Mouse (Mus musculus): Measurements from ENCODE around the gene Ets1. TPM values are rescaled to one million over a fixed set of nuclear protein-coding genes. Genes with fewer than 3 reads are reported as not detected.

Ets1 gene
- polyA plus RNA-seq, 1 experiment from 2014 or later, result 13.6 TPM

DNA sequence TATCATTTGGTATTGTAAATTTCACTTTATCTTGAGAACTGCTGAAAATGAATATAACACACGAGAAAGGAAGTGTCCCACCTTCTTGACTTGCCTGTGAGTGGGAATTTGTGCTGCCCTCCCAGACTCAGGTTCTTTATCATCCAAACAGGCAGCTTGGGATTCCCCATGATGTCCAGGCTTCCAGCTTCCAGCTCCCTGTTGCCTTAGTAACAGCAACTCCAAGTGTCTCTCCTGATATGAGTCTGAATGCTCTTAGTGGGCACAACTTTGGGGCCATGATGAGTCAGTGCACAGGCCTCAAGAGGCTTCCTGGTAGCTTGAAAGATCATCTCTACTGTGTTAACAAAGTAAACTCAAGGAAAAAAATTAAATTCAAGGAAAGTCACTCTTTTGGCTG, 142.8 kb downstream of the Ets1 start:
- 55% methylated on average over 1 of the region's 1 CpGs for WGBS
- no peak overlapping the region for H3K9ac ChIP-seq (ENCODE audit: low read depth, low read length)
- no peaks in the 10 kb centered on the region for H3K4me1 ChIP-seq (replicated peaks; ENCODE audit: control insufficient read depth, insufficient read depth, low read length)
- no peaks in the 10 kb centered on the region for H3K9me3 ChIP-seq (ENCODE audit: control insufficient read depth)
- no peaks in the 10 kb centered on the region for H3K27me3 ChIP-seq (replicated peaks; ENCODE audit: control insufficient read depth, insufficient read depth, low read length)
- no peaks in the 10 kb centered on the region for H3K36me3 ChIP-seq (ENCODE audit: control insufficient read depth, insufficient read depth)
- no peak overlapping the region for H3K27ac ChIP-seq (ENCODE audit: low read depth, low read length)
- ATAC-seq, result no peak
- TF ChIP-seq CTCF (IDR thresholded peaks at IDR 0.05; ENCODE audit: low read depth), result no peak
- H3K4me2 ChIP-seq (replicated peaks; ENCODE audit: low read depth), result no peak overlapping the region
- no peak overlapping the region for H3K4me3 ChIP-seq (ENCODE audit: low read depth, low read length)

DNA sequence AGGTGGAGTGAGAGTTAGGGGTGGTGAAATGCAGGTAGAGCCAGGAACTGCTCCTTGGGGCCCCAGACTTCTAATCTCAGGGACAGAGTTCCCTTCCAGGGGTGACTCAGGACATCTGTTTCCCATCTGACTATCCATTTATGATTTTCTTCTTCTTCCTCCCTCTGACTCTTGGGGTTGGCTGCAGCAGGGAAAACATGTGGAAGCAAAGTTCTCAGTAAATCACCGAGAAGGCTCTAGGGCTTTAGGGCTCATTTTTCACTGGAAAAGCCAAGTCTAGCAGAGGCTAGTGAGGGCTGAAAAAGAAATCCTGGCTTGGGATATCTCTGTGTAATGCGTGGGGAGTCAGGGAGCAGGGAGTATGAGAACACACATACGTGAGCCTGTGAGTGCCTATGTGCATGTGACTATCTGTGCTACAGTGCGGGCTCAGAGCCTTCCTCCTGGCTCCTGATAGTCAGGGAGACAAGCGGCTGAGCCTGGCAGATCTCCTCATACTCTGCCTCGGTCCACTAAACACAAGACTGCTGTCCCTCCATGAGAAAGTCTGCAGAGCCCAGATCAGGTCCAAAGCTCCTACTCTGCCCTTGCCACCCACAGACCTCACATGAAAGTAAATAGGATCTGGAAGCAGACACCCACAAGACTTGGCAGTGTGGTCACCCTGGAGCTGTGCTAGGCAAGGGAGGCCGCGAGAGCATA, 146.5 kb downstream of the Ets1 start:
- no peak for TF ChIP-seq CTCF (IDR thresholded peaks at IDR 0.05; ENCODE audit: low read depth)

DNA sequence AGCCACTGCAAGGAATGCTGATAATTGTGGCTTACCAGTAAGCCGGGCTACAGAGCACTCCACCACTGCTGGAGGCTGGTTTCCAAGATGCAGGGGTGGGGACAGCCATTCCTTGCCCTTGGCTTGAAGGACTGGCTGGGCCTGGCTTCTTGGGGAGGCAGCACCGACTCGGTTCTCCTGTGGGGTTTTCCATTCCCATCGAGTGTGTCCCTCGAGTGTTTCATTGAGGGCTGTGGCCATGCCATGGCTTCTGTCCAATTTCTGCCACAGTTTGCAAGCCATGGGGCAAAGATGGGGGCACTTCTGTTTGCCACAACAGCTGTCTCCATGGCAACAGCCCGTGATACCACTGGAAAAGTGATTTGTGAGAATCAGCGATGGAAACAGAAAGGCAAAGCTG, 151.1 kb downstream of the Ets1 start:
- Histone ChIP-seq H3K9ac (ENCODE audit: low read depth, low read length) (no peak overlapping the region), H3K9me3 (ENCODE audit: control insufficient read depth) (no peaks in the 10 kb centered on the region), H3K27me3 (replicated peaks; ENCODE audit: control insufficient read depth, insufficient read depth, low read length) (no peaks in the 10 kb centered on the region), H3K36me3 (ENCODE audit: control insufficient read depth, insufficient read depth) (no peaks in the 10 kb centered on the region), H3K27ac (ENCODE audit: low read depth, low read length) (no peak overlapping the region), H3K4me2 (replicated peaks; ENCODE audit: low read depth) (no peak overlapping the region), H3K4me3 (ENCODE audit: low read depth, low read length) (no peak overlapping the region), H3K4me1 (replicated peaks; ENCODE audit: control insufficient read depth, insufficient read depth, low read length) (no peaks in the 10 kb centered on the region)
- ATAC-seq, result no peak
- 64% methylated on average over 7 of the region's 7 CpGs for WGBS
- no peak for TF ChIP-seq CTCF (IDR thresholded peaks at IDR 0.05; ENCODE audit: low read depth)

More for the DNA sequence above, 146.5 kb downstream of the Ets1 start:
- Histone ChIP-seq H3K9ac (ENCODE audit: low read depth, low read length) (no peak overlapping the region), H3K36me3 (ENCODE audit: control insufficient read depth, insufficient read depth) (no peaks in the 10 kb centered on the region), H3K4me3 (ENCODE audit: low read depth, low read length) (no peak overlapping the region), H3K4me2 (replicated peaks; ENCODE audit: low read depth) (no peak overlapping the region), H3K27me3 (replicated peaks; ENCODE audit: control insufficient read depth, insufficient read depth, low read length) (no peaks in the 10 kb centered on the region), H3K9me3 (ENCODE audit: control insufficient read depth) (no peaks in the 10 kb centered on the region), H3K4me1 (replicated peaks; ENCODE audit: control insufficient read depth, insufficient read depth, low read length) (no peaks in the 10 kb centered on the region), H3K27ac (ENCODE audit: low read depth, low read length) (no peak overlapping the region)
- ATAC-seq, result no peak
- WGBS, result 79% methylated on average over 8 of the region's 8 CpGs

DNA sequence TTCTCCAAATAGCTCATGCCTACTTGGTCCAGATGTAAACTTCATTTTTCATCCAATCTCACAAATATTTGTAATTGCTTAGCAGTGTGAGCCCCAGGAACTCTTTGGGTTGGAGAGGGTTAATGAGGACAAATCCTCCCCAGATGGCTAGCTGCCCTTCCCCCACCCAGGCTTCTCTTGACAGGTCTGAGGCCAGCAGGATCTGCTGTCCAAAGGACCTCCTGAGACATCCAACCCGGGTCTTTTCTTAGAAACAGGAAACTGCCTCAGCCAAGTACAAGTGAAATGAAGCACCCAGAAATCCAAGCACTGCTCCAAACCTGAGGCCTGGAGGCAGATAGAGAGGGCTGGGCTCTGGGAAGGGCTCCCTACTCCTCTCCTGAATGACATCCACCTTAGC, 151.6 kb downstream of the Ets1 start:
- Histone ChIP-seq H3K9ac (ENCODE audit: low read depth, low read length) (no peak overlapping the region), H3K27ac (ENCODE audit: low read depth, low read length) (no peak overlapping the region), H3K27me3 (replicated peaks; ENCODE audit: control insufficient read depth, insufficient read depth, low read length) (no peaks in the 10 kb centered on the region), H3K4me1 (replicated peaks; ENCODE audit: control insufficient read depth, insufficient read depth, low read length) (no peaks in the 10 kb centered on the region), H3K4me3 (ENCODE audit: low read depth, low read length) (no peak overlapping the region), H3K4me2 (replicated peaks; ENCODE audit: low read depth) (no peak overlapping the region), H3K36me3 (ENCODE audit: control insufficient read depth, insufficient read depth) (no peaks in the 10 kb centered on the region), H3K9me3 (ENCODE audit: control insufficient read depth) (no peaks in the 10 kb centered on the region)
- no peak for TF ChIP-seq CTCF (IDR thresholded peaks at IDR 0.05; ENCODE audit: low read depth)
- WGBS, result 21% methylated on average over 1 of the region's 1 CpGs
- no peak for ATAC-seq

DNA sequence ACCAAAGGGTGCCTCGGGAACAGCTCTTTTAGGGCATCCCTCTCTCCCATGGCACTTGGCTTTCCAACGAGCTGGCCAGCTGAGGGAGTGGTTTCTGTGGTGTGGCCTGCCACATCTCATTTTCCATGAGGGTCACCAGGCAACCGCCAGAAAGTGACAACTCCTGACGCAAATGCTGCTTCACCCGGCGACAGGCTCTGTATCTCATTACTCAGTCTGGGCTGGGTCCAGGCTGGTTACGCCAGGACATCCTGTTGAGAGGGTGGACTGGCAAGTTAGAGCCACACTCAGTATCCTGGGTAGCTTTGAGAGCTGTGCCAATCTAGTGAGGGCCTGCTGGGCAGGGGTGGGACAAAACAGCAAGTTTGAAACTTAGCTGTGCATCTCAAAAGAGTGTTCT, 153.3 kb downstream of the Ets1 start:
- TF ChIP-seq CTCF (IDR thresholded peaks at IDR 0.05; ENCODE audit: low read depth), result no peak
- WGBS, result 71% methylated on average over 7 of the region's 7 CpGs
- no peaks in the 10 kb centered on the region for H3K27me3 ChIP-seq (replicated peaks; ENCODE audit: control insufficient read depth, insufficient read depth, low read length)
- no peak overlapping the region for H3K4me2 ChIP-seq (replicated peaks; ENCODE audit: low read depth)
- no peaks in the 10 kb centered on the region for H3K36me3 ChIP-seq (ENCODE audit: control insufficient read depth, insufficient read depth)
- H3K4me1 ChIP-seq (replicated peaks; ENCODE audit: control insufficient read depth, insufficient read depth, low read length), result no peaks in the 10 kb centered on the region
- H3K9me3 ChIP-seq (ENCODE audit: control insufficient read depth), result no peaks in the 10 kb centered on the region
- no peak overlapping the region for H3K4me3 ChIP-seq (ENCODE audit: low read depth, low read length)
- no peak overlapping the region for H3K9ac ChIP-seq (ENCODE audit: low read depth, low read length)
- no peak for ATAC-seq
- no peak overlapping the region for H3K27ac ChIP-seq (ENCODE audit: low read depth, low read length)

DNA sequence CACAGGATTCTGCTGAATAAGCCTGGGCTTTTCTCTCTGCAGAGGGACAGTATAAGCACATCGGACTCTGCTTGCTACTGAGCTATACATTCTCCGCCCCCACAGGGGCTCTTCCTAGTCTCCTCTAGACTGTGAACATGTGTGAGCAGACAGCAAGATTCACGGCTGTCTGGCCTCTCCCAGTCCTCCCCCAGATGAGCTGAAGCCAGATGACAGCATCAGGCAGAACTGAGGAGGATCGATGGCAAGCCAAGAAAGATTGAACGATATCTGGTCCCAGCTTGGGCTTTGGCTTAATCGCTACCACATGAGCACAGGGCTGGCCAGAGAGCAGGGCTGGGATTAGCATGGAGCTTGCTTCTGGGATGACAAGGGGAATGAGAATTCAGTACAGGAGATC, 155.7 kb downstream of the Ets1 start:
- WGBS, result 71% methylated on average over 6 of the region's 6 CpGs

More for the DNA sequence above, 155.7 kb downstream of the Ets1 start:
- H3K4me1 ChIP-seq (replicated peaks; ENCODE audit: control insufficient read depth, insufficient read depth, low read length), result no peaks in the 10 kb centered on the region
- H3K36me3 ChIP-seq (ENCODE audit: control insufficient read depth, insufficient read depth), result no peaks in the 10 kb centered on the region
- H3K27me3 ChIP-seq (replicated peaks; ENCODE audit: control insufficient read depth, insufficient read depth, low read length), result no peaks in the 10 kb centered on the region
- no peak for ATAC-seq
- H3K9me3 ChIP-seq (ENCODE audit: control insufficient read depth), result no peaks in the 10 kb centered on the region
- H3K27ac ChIP-seq (ENCODE audit: low read depth, low read length), result no peak overlapping the region
- H3K9ac ChIP-seq (ENCODE audit: low read depth, low read length), result no peak overlapping the region
- H3K4me2 ChIP-seq (replicated peaks; ENCODE audit: low read depth), result no peak overlapping the region
- no peak overlapping the region for H3K4me3 ChIP-seq (ENCODE audit: low read depth, low read length)
- TF ChIP-seq CTCF (IDR thresholded peaks at IDR 0.05; ENCODE audit: low read depth), result no peak
